Mouse (Mus musculus) kidney, adult 2 months (tissue): ENCODE measurements at regions not wholly inside any gene's neighbourhood (a gene's known extent, or its start where the extent isn't known, plus 50 kb on each side); places are given as distances from the start of the nearest gene placed in this dataset.

Source experiments
- CTCF ChIP-seq: fragments of 200-500 bp; conservative IDR thresholded peaks from 2 replicates; pipeline ENCODE4 v1.5.1; 2011; ENCODE audit warnings: low read depth, mild to moderate bottlenecking, control low read depth, low read length, moderate library complexity, mixed read lengths; ENCODE audit not compliant: insufficient read depth, insufficient read length
- POLR2A ChIP-seq: fragments of 200-500 bp; IDR thresholded peaks from one replicate; pipeline ENCODE4 v1.6.1; 2011; ENCODE audit warnings: low read depth, low read length, control low read depth

DNA sequence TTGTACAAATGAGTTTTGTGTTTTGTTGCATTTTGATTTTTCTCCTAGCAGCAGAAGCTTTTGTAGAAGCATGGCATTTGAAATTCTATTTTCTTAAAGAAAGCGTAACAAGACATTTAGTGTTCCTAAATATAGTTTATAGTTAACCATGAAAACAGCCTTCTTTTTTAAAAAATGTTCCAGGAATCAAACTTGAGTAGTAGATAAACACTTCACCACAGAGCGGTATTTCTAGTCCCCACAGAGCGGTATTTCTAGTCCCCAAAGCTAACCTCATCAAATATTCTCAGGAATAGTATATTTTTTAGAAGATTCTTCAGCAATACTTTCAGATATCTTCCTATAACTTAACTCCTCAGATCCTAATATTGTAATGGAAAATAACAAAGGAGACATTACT is 2146.6 kb downstream of the 9330182O14Rik start:
- TF ChIP-seq CTCF (no peak), POLR2A (no peak)
